Mouse (Mus musculus): ENCODE results near the gene Cyp2t4.

- TF ChIP-seq ZC3H11A (IDR thresholded peaks at IDR 0.05; ENCODE audit: borderline replicate concordance, low read depth, low read length) (no peak), HCFC1 (IDR thresholded peaks at IDR 0.05; ENCODE audit: borderline replicate concordance, insufficient read depth, low read length) (no peak), ZNF384 (IDR thresholded peaks at IDR 0.05; ENCODE audit: low read depth, low read length) (no peak), MAFK (IDR thresholded peaks at IDR 0.05; ENCODE audit: insufficient read depth, low read depth, low read length) (no peak), CHD2 (IDR thresholded peaks at IDR 0.05; ENCODE audit: low read depth, low read length) (no peak)
Measured at GRCm38 (mm10) chr7:27192434-27192833, 38.9 kb downstream of the Cyp2t4 start.
